Mouse (Mus musculus) MEL (cell line): ENCODE measurements at regions not wholly inside any gene's neighbourhood (a gene's known extent, or its start where the extent isn't known, plus 50 kb on each side); places are given as distances from the start of the nearest gene placed in this dataset.

Experiments
- BHLHE40 ChIP-seq: IDR thresholded peaks from 2 replicates; pipeline ENCODE4 v1.6.1; 2012; ENCODE audit warnings: low read depth, mild to moderate bottlenecking, inconsistent platforms, low read length, improper control_type of control experiment, borderline replicate concordance
- CHD2 ChIP-seq: IDR thresholded peaks from 2 replicates; pipeline ENCODE4 v1.6.1; 2011; ENCODE audit warnings: low read length, improper control_type of control experiment
- CTCF ChIP-seq, 3 experiments: IDR thresholded peaks in 2 of 3; conservative IDR thresholded peaks in 1 of 3; 2 replicates each; pipeline ENCODE4 v1.5.1; 2011 to 2012; ENCODE audit warnings: low read length in 3 of 3, low read depth in 2 of 3, mild to moderate bottlenecking in 2 of 3, improper control_type of control experiment in 1 of 3, inconsistent platforms in 1 of 3, mixed read lengths in 1 of 3, moderate library complexity in 1 of 3; ENCODE audit not compliant: control insufficient read depth in 1 of 3, insufficient read depth in 1 of 3, poor library complexity in 1 of 3, severe bottlenecking in 1 of 3
- EP300 ChIP-seq, 2 experiments: IDR thresholded peaks; 2 replicates each; pipeline ENCODE4 v1.6.1; 2011; ENCODE audit warnings: improper control_type of control experiment in 2 of 2, low read length in 2 of 2, low read depth in 1 of 2, mild to moderate bottlenecking in 1 of 2
- GATA1 ChIP-seq: IDR thresholded peaks from 2 replicates; pipeline ENCODE4 v1.6.1; 2011; ENCODE audit warnings: low read depth, low read length, improper control_type of control experiment
- MEF2A ChIP-seq: IDR thresholded peaks from 2 replicates; pipeline ENCODE4 v1.6.1; 2014; ENCODE audit warnings: low read depth, mild to moderate bottlenecking, inconsistent platforms, low read length, improper control_type of control experiment; ENCODE audit not compliant: poor library complexity, insufficient replicate concordance, severe bottlenecking; ENCODE audit errors: extremely low read depth
- NELFE ChIP-seq: IDR thresholded peaks from 2 replicates; pipeline ENCODE4 v1.6.1; 2011; ENCODE audit warnings: low read depth, low read length, improper control_type of control experiment
- POLR2A ChIP-seq, 2 experiments: IDR thresholded peaks; 2 replicates each; pipeline ENCODE4 v1.6.1; 2011 to 2012; ENCODE audit warnings: low read length in 2 of 2, mild to moderate bottlenecking in 2 of 2, control low read depth in 1 of 2, improper control_type of control experiment in 1 of 2, low read depth in 1 of 2, moderate library complexity in 1 of 2; ENCODE audit not compliant: control insufficient read depth in 1 of 2, insufficient read depth in 1 of 2, poor library complexity in 1 of 2
- SMC3 ChIP-seq: IDR thresholded peaks from 2 replicates; pipeline ENCODE4 v1.6.1; 2011; ENCODE audit warnings: low read depth, low read length, improper control_type of control experiment
- TCF12 ChIP-seq: IDR thresholded peaks from 2 replicates; pipeline ENCODE4 v1.6.1; 2014; ENCODE audit warnings: low read depth, mild to moderate bottlenecking, inconsistent platforms, low read length, improper control_type of control experiment, moderate library complexity
- USF1 ChIP-seq: IDR thresholded peaks from 2 replicates; pipeline ENCODE4 v1.6.1; 2014; ENCODE audit warnings: low read depth, mild to moderate bottlenecking, inconsistent platforms, low read length, improper control_type of control experiment, moderate library complexity
- USF2 ChIP-seq, 2 experiments: IDR thresholded peaks; 2 replicates each; pipeline ENCODE4 v1.6.1; 2011 to 2012; ENCODE audit warnings: improper control_type of control experiment in 2 of 2, low read length in 2 of 2, borderline replicate concordance in 1 of 2, inconsistent platforms in 1 of 2, low read depth in 1 of 2, mild to moderate bottlenecking in 1 of 2; ENCODE audit not compliant: insufficient read depth in 1 of 2
- ZKSCAN1 ChIP-seq: IDR thresholded peaks from 2 replicates; pipeline ENCODE4 v1.6.1; 2012; ENCODE audit warnings: low read depth, mild to moderate bottlenecking, inconsistent platforms, low read length, improper control_type of control experiment, moderate library complexity

- TF ChIP-seq MEF2A: no peak
- TF ChIP-seq POLR2A (IDR thresholded peaks at IDR 0.05; ENCODE audit: control insufficient read depth in 1 of 2, insufficient read depth in 1 of 2, low read depth in 1 of 2, low read length in 2 of 2, poor library complexity in 1 of 2): no peak
- TF ChIP-seq GATA1: no peak
- no peak for TF ChIP-seq CTCF (IDR thresholded peaks at IDR 0.05 in 2 of 3, conservative IDR thresholded peaks at IDR 0.05 in 1 of 3; ENCODE audit: control insufficient read depth in 1 of 3, insufficient read depth in 1 of 3, low read depth in 2 of 3, low read length in 3 of 3, poor library complexity in 1 of 3, severe bottlenecking in 1 of 3)
- TF ChIP-seq USF2 (IDR thresholded peaks at IDR 0.05; ENCODE audit: borderline replicate concordance in 1 of 2, insufficient read depth in 1 of 2, low read depth in 1 of 2, low read length in 2 of 2): no peak
- no peak for TF ChIP-seq TCF12
- no peak for TF ChIP-seq SMC3
- no peak for TF ChIP-seq USF1
- TF ChIP-seq BHLHE40: no peak
- no peak for TF ChIP-seq CHD2
- no peak for TF ChIP-seq ZKSCAN1
- no peak for TF ChIP-seq EP300 (IDR thresholded peaks at IDR 0.05; ENCODE audit: low read depth in 1 of 2, low read length in 2 of 2)
- TF ChIP-seq NELFE: no peak
These were observed 114.2 kb downstream of the Otor start for GRCm38 (mm10) chr2:143192256-143193164.
